Mouse (Mus musculus): Measurements from ENCODE around the gene Krtap2-4.

GRCm38 (mm10) chr11:99659256-99659655, 44.6 kb upstream of the Krtap2-4 start:
- no peak for TF ChIP-seq CTCF (IDR thresholded peaks at IDR 0.05; ENCODE audit: insufficient read depth, low read length)
- no peak for TF ChIP-seq POLR2A (IDR thresholded peaks at IDR 0.05; ENCODE audit: borderline replicate concordance, extremely low read depth, low read depth, low read length)
